Mouse (Mus musculus) CD4-positive, CD25-positive, alpha-beta regulatory T cell (primary cell): ENCODE results near the gene Xpnpep3. TPM values are rescaled to one million over a fixed set of nuclear protein-coding genes. Genes with fewer than 3 reads are reported as not detected.

Experiments used
- polyA plus RNA-seq: library from polyadenylated mRNA; unstranded; fragments of 100-300 nt; shearing (Covaris generic); gene quantifications from one replicate; pipeline ENCODE4 v1.2.1, GENCODE M21; 2017

Gene Xpnpep3
- polyA plus RNA-seq = 12.3 TPM

DNA sequence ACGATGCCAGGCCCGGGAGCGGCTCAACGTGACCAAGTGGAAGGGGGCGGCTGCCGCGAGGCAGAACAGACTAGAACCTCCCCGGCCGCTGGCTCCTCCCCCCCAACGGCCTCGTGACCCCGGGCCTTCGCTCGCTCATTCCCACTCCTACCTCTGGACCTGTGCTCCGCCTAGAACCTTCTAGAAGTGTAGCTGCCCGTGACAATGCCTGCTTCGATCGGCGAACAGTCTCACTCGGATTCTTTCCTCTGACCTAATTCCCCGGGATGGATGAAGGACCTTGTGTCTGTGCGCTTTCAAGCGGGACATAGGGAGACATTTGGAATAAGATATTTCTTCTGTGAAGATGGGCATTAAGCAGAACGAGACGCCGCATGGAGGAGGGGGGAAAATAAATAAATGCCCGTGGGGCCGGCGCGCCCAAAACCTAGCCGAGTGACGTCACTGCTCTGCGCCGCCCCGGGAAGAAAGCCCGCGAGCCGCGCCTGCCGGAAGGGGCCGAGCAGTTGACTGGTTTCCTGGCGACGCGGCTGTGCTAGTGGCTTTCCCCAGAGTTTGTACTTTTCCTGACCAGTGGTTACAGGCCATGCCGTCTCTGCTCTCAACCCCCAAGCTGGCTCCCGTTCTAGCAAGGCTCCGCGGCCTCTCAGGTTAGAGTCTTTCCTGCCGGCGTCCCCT, at the start of gene Xpnpep3, which contains the start of gene St13:
TSS of gene Xpnpep3 (plus strand) at position 501 of the 678 bp plus-strand sequence.
TSS of gene St13 (minus strand) at position 440 of the 678 bp plus-strand sequence.

DNA sequence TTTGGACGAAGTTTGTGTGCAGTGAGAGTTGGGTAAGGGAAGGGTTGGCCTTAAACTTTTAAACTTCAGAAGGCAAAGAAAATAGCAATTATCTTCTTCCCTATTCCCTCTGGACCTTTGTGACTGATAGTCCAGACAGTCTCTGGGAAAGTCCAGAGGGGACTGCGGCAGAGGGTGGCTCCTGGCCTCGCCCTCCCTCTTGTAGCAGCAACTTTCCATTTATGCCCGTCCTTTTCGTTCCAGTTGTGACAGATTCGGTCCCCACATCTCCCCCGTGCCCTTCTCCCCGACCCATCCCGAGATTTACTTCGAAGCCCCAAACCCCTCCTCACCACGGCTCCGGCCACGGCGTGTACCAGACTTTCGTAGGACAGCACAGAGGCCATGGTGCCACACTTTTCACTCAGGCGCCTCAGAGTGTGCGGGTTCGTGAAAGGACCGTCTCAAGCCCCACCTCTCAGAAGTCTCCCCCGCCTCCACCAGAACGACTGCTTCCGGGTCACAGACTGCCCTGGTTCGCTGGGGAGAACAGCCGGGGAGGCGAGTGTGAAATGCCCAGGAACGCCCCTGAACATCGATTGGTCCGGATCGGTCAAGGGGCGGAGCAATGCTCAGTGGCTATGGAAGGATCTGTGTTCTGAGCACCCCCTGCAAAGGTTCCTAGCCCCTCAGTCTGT, 39.5 kb upstream of the Xpnpep3 start, which contains the start of gene Slc25a17:
TSS of gene Slc25a17 (minus strand) at position 468 of the 677 bp plus-strand sequence.

DNA sequence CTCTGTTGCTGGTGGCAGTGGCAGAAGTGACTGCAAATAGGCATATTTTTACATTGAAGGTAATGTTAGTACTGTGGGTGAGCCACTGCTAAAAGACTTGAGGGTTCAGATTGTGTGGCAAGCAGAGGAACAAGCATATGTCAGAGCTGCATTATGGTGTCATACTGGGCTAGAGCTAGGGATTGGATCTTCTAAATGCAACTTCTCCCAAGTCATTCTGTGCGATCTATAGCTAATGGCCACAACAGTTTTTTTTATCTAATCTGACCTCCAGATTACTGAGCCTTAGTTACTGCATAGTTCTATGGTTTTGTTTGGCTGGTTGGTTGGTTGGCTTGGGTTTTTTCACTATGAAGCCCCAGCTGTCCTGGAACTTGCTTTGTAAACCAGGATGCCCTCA, 8.3 kb downstream of the Xpnpep3 start, which contains the start of gene Dnajb7:
TSS of gene Dnajb7 (minus strand) at position 101 of the 400 bp plus-strand sequence.

GRCm38 (mm10) chr15:81465901-81466737, 66.2 kb downstream of the Xpnpep3 start, which contains the start of gene Rbx1:
Rbx1 (plus strand) TSS chr15:81466296.

Other genes with a start within 250 kb of the Xpnpep3 start
- 97.5 TPM for gene Mrtfa, start 209.4 kb upstream of the Xpnpep3 start, polyA plus RNA-seq
- not detected for gene Mchr1, start 164.6 kb upstream of the Xpnpep3 start, polyA plus RNA-seq
- 58.8 TPM for gene Slc25a17, start 39.3 kb upstream of the Xpnpep3 start, polyA plus RNA-seq
- 105 TPM for gene St13, start 61 bp upstream of the Xpnpep3 start, polyA plus RNA-seq
- gene Dnajb7, start 8.2 kb downstream of the Xpnpep3 start, polyA plus RNA-seq = 0.81 TPM
- gene Rbx1, start 66.2 kb downstream of the Xpnpep3 start, polyA plus RNA-seq = 334 TPM
- gene Ep300, start 185.2 kb downstream of the Xpnpep3 start, polyA plus RNA-seq = 42.9 TPM